Mouse (Mus musculus): ENCODE data around the gene Cobll1.
"Not testable (repeated sequence)": the region's sequence is repeated elsewhere in the genome, so short reads cannot be mapped to it uniquely, and the experiment has no call there.

- TF ChIP-seq POLR2A (IDR thresholded peaks at IDR 0.05; ENCODE audit: borderline replicate concordance, extremely low read depth, low read depth, low read length); CTCF (IDR thresholded peaks at IDR 0.05; ENCODE audit: insufficient read depth, low read length): not testable (repeated sequence)
Observed at GRCm38 (mm10) chr2:65260828-65261227, 21.6 kb upstream of the Cobll1 start.

All from lung, adult 2 months (tissue).